Mouse (Mus musculus): ENCODE measurements around the gene Olfr1366. TPM values are rescaled to one million over a fixed set of nuclear protein-coding genes. Genes with fewer than 3 reads are reported as not detected.
A peak's percentile ranks its signal among the peaks of the same experiment; 100 is the strongest.
"Not testable (repeated sequence)": the region's sequence is repeated elsewhere in the genome, so short reads cannot be mapped to it uniquely, and the experiment has no call there.

Gene Olfr1366
- polyA plus RNA-seq, 1 experiment: 0.02 TPM

GRCm38 (mm10) chr13:21530781-21531201 is 11.8 kb downstream of the Olfr1366 start, which contains the start of gene Zkscan8:
Zkscan8 (minus strand) TSS chr13:21531120.
- Histone ChIP-seq H3ac (ENCODE audit: control insufficient read depth, insufficient read length, low read depth) (peak within 1 kb of the TSS; percentile 98), H3K79me3 (ENCODE audit: low read depth) (no peaks in the 10 kb centered on the region), H3K79me2 (ENCODE audit: control insufficient read depth, insufficient read depth) (peaks cover 17% of the 10 kb centered on the region), H3K36me3 (ENCODE audit: control insufficient read depth, insufficient read depth) (no peaks in the 10 kb centered on the region), H3K4me3 (ENCODE audit: insufficient read depth, poor library complexity, severe bottlenecking) (peak within 1 kb of the TSS; percentile 53), H3K27me3 (ENCODE audit: control insufficient read depth, insufficient read depth, insufficient read length) (no peaks in the 10 kb centered on the region)
- TF ChIP-seq MYOD1 (IDR thresholded peaks at IDR 0.05; ENCODE audit: control insufficient read depth, insufficient read length, low read depth) (no peak), MYOG (IDR thresholded peaks at IDR 0.05; ENCODE audit: control insufficient read depth, extremely low read depth, insufficient read length) (no peak), MAX (IDR thresholded peaks at IDR 0.05) (no peak), USF1 (IDR thresholded peaks at IDR 0.05; ENCODE audit: low read depth) (no peak), CTCF (IDR thresholded peaks at IDR 0.05; ENCODE audit: control insufficient read depth, insufficient read depth, insufficient read length) (no peak), FOSL1 (IDR thresholded peaks at IDR 0.05; ENCODE audit: insufficient read depth, low read length, poor library complexity, severe bottlenecking) (no peak), CEBPB (IDR thresholded peaks at IDR 0.05; ENCODE audit: low read depth) (no peak)

GRCm38 (mm10) chr13:21530136-21530535 is 12.5 kb downstream of the Olfr1366 start:
- H3K27me3 ChIP-seq (ENCODE audit: control insufficient read depth, insufficient read depth, insufficient read length): no peaks in the 10 kb centered on the region
- TF ChIP-seq MAX (IDR thresholded peaks at IDR 0.05) (no peak), CEBPB (IDR thresholded peaks at IDR 0.05; ENCODE audit: low read depth) (no peak), USF1 (IDR thresholded peaks at IDR 0.05; ENCODE audit: low read depth) (no peak), MYOG (IDR thresholded peaks at IDR 0.05; ENCODE audit: control insufficient read depth, extremely low read depth, insufficient read length) (no peak), MYOD1 (IDR thresholded peaks at IDR 0.05; ENCODE audit: control insufficient read depth, insufficient read length, low read depth) (no peak), FOSL1 (IDR thresholded peaks at IDR 0.05; ENCODE audit: insufficient read depth, low read length, poor library complexity, severe bottlenecking) (no peak), CTCF (IDR thresholded peaks at IDR 0.05; ENCODE audit: control insufficient read depth, insufficient read depth, insufficient read length) (no peak)
- H3K36me3 ChIP-seq (ENCODE audit: control insufficient read depth, insufficient read depth): no peaks in the 10 kb centered on the region
- H3K4me3 ChIP-seq (ENCODE audit: insufficient read depth, poor library complexity, severe bottlenecking): peak overlapping the region; percentile 53
- H3K79me3 ChIP-seq (ENCODE audit: low read depth): no peaks in the 10 kb centered on the region
- H3ac ChIP-seq (ENCODE audit: control insufficient read depth, insufficient read length, low read depth): peak overlapping the region; percentile 30
- H3K79me2 ChIP-seq (ENCODE audit: control insufficient read depth, insufficient read depth): peaks cover 17% of the 10 kb centered on the region

GRCm38 (mm10) chr13:21506221-21506649 is 36.4 kb downstream of the Olfr1366 start:
- TF ChIP-seq FOSL1 (IDR thresholded peaks at IDR 0.05; ENCODE audit: insufficient read depth, low read length, poor library complexity, severe bottlenecking): no peak
- TF ChIP-seq MYOD1 (IDR thresholded peaks at IDR 0.05; ENCODE audit: control insufficient read depth, insufficient read length, low read depth): no peak
- no peak for TF ChIP-seq MYOG (IDR thresholded peaks at IDR 0.05; ENCODE audit: control insufficient read depth, extremely low read depth, insufficient read length)
- no peak for TF ChIP-seq CEBPB (IDR thresholded peaks at IDR 0.05; ENCODE audit: low read depth)
- TF ChIP-seq MAX (IDR thresholded peaks at IDR 0.05): no peak
- TF ChIP-seq USF1 (IDR thresholded peaks at IDR 0.05; ENCODE audit: low read depth): no peak
- no peak for TF ChIP-seq CTCF (IDR thresholded peaks at IDR 0.05; ENCODE audit: control insufficient read depth, insufficient read depth, insufficient read length)
- Histone ChIP-seq H3K79me3 (ENCODE audit: low read depth) (no peaks in the 10 kb centered on the region), H3K27me3 (ENCODE audit: control insufficient read depth, insufficient read depth, insufficient read length) (no peaks in the 10 kb centered on the region), H3K36me3 (ENCODE audit: control insufficient read depth, insufficient read depth) (no peaks in the 10 kb centered on the region), H3ac (ENCODE audit: control insufficient read depth, insufficient read length, low read depth) (peak overlapping the region; percentile 96), H3K79me2 (ENCODE audit: control insufficient read depth, insufficient read depth) (no peaks in the 10 kb centered on the region), H3K4me3 (ENCODE audit: insufficient read depth, poor library complexity, severe bottlenecking) (peak overlapping the region; percentile 33)

DNA sequence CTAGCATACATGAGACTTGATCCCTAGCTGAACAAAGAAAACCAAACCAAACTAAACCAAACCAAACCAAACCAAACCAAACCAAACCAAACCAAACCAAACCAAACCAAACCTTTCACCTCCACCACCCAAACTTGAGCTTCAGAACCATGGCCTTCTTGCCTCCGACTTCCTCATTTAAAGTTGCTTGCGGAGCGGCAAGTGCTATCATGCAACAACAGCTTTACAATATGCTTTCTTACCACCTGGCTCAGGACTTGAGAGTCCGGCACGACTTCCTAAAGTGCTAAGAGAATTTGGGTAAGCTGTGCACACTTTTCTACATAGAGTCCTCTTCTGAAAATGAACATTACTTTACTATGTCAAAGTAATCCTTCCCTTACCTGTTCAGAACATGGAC is 40.3 kb downstream of the Olfr1366 start:
- Histone ChIP-seq H3ac (ENCODE audit: control insufficient read depth, insufficient read length, low read depth) (no peak overlapping the region), H3K27me3 (ENCODE audit: control insufficient read depth, insufficient read depth, insufficient read length) (no peaks in the 10 kb centered on the region), H3K79me2 (ENCODE audit: control insufficient read depth, insufficient read depth) (no peaks in the 10 kb centered on the region), H3K4me3 (ENCODE audit: insufficient read depth, poor library complexity, severe bottlenecking) (no peak overlapping the region), H3K79me3 (ENCODE audit: low read depth) (no peaks in the 10 kb centered on the region), H3K36me3 (ENCODE audit: control insufficient read depth, insufficient read depth) (no peaks in the 10 kb centered on the region)
- TF ChIP-seq MYOD1 (IDR thresholded peaks at IDR 0.05; ENCODE audit: control insufficient read depth, insufficient read length, low read depth) (no peak), MAX (IDR thresholded peaks at IDR 0.05) (no peak)

GRCm38 (mm10) chr13:21501182-21501581 is 41.4 kb downstream of the Olfr1366 start, which contains the start of gene Gm11273:
Gm11273 (minus strand) TSS chr13:21501418.
- not testable (repeated sequence) for H3K27me3 ChIP-seq (ENCODE audit: control insufficient read depth, insufficient read depth, insufficient read length); H3K79me2 ChIP-seq (ENCODE audit: control insufficient read depth, insufficient read depth); H3K79me3 ChIP-seq (ENCODE audit: low read depth); H3ac ChIP-seq (ENCODE audit: control insufficient read depth, insufficient read length, low read depth); H3K4me3 ChIP-seq (ENCODE audit: insufficient read depth, poor library complexity, severe bottlenecking); H3K36me3 ChIP-seq (ENCODE audit: control insufficient read depth, insufficient read depth)

DNA sequence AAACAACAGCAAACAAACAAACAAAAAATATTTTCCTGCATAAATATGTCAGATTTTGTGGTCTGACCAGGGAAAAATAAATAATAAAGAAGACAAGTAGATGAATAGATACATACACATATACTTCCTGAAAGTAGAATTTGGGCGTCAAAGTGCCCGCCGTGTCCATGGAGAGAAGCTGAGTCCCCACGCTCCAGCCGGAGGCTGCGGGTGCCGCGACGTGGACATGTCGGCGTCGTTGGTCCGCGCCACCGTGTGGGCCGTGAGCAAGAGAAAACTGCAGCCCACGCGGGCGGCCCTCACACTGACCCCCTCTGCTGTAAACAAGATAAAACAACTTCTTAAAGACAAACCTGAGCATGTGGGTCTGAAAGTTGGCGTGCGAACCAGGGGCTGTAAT is 47.5 kb downstream of the Olfr1366 start, which contains the start of gene AK157302:
TSS of gene AK157302 (plus strand) at position 144 of the 400 bp plus-strand sequence.
- Histone ChIP-seq H3K4me3 (ENCODE audit: insufficient read depth, poor library complexity, severe bottlenecking) (no peak within 1 kb of the TSS), H3K79me3 (ENCODE audit: low read depth) (no peaks in the 10 kb centered on the region), H3K27me3 (ENCODE audit: control insufficient read depth, insufficient read depth, insufficient read length) (no peaks in the 10 kb centered on the region), H3K36me3 (ENCODE audit: control insufficient read depth, insufficient read depth) (no peaks in the 10 kb centered on the region), H3ac (ENCODE audit: control insufficient read depth, insufficient read length, low read depth) (no peak within 1 kb of the TSS), H3K79me2 (ENCODE audit: control insufficient read depth, insufficient read depth) (no peaks in the 10 kb centered on the region)
- TF ChIP-seq USF1 (IDR thresholded peaks at IDR 0.05; ENCODE audit: low read depth) (no peak), FOSL1 (IDR thresholded peaks at IDR 0.05; ENCODE audit: insufficient read depth, low read length, poor library complexity, severe bottlenecking) (no peak), CTCF (IDR thresholded peaks at IDR 0.05; ENCODE audit: control insufficient read depth, insufficient read depth, insufficient read length) (no peak), MAX (IDR thresholded peaks at IDR 0.05) (no peak), MYOG (IDR thresholded peaks at IDR 0.05; ENCODE audit: control insufficient read depth, extremely low read depth, insufficient read length) (no peak), CEBPB (IDR thresholded peaks at IDR 0.05; ENCODE audit: low read depth) (no peak), MYOD1 (IDR thresholded peaks at IDR 0.05; ENCODE audit: control insufficient read depth, insufficient read length, low read depth) (no peak)
